Mouse (Mus musculus): Measurements from ENCODE around the gene Creb5.

- TF ChIP-seq CTCF (IDR thresholded peaks at IDR 0.05; ENCODE audit: control insufficient read depth, insufficient read depth, insufficient read length) = no peak
- TF ChIP-seq CEBPB (IDR thresholded peaks at IDR 0.05; ENCODE audit: low read depth) = no peak
- TF ChIP-seq MYOG (IDR thresholded peaks at IDR 0.05; ENCODE audit: control insufficient read depth, extremely low read depth, insufficient read length) = no peak
- TF ChIP-seq MAX (IDR thresholded peaks at IDR 0.05) = no peak
- TF ChIP-seq MYOD1 (IDR thresholded peaks at IDR 0.05; ENCODE audit: control insufficient read depth, insufficient read length, low read depth) = no peak
- no peak for TF ChIP-seq FOSL1 (IDR thresholded peaks at IDR 0.05; ENCODE audit: insufficient read depth, low read length, poor library complexity, severe bottlenecking)
Measured at GRCm38 (mm10) chr6:53496325-53496753, 209.3 kb downstream of the Creb5 start.
